Mouse (Mus musculus) bone marrow macrophage, adult 2 months (primary cell): ENCODE measurements at regions not wholly inside any gene's neighbourhood (a gene's known extent, or its start where the extent isn't known, plus 50 kb on each side); places are given as distances from the start of the nearest gene placed in this dataset.

Experiments used
- CTCF ChIP-seq: IDR thresholded peaks from 2 replicates; pipeline ENCODE4 v1.5.1; 2012; ENCODE audit warnings: low read depth, mild to moderate bottlenecking, low read length, moderate library complexity
- POLR2A ChIP-seq: IDR thresholded peaks from 2 replicates; pipeline ENCODE4 v1.6.1; 2012; ENCODE audit warnings: mild to moderate bottlenecking, low read depth, low read length, borderline replicate concordance

DNA sequence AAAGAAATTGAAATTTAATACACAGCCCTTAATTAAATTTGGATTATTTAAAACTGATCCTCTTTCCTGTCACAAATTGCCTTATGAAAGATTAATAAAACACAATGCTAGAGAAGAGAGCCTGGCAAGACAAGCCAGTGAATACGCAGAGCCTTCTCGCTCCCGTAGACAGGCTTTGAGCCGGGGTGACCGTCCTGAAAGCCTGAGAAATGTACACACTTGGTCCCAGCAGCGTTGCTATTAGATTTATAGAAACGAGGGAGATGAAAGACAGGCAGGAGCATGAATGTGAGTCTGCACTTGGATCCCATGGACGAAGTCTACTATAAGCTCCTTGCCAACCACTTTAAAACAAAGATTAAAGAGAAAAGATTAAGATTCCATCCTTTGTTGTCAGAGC lies 127.3 kb downstream of the 1190002N15Rik start:
- TF ChIP-seq CTCF = no peak
- TF ChIP-seq POLR2A = no peak
